Mouse (Mus musculus) spleen, adult 2 months (tissue): ENCODE results near the gene R3hdm4.

Source experiments
- CTCF ChIP-seq: fragments of 200-500 bp; IDR thresholded peaks from 2 replicates; pipeline ENCODE4 v1.5.1; 2011; ENCODE audit warnings: mild to moderate bottlenecking, inconsistent platforms; ENCODE audit not compliant: insufficient read depth, insufficient read length, insufficient replicate concordance; ENCODE audit errors: extremely low read depth
- POLR2A ChIP-seq: fragments of 200-500 bp; IDR thresholded peaks from 2 replicates; pipeline ENCODE4 v1.6.1; 2011; ENCODE audit warnings: low read depth, low read length, inconsistent platforms

DNA sequence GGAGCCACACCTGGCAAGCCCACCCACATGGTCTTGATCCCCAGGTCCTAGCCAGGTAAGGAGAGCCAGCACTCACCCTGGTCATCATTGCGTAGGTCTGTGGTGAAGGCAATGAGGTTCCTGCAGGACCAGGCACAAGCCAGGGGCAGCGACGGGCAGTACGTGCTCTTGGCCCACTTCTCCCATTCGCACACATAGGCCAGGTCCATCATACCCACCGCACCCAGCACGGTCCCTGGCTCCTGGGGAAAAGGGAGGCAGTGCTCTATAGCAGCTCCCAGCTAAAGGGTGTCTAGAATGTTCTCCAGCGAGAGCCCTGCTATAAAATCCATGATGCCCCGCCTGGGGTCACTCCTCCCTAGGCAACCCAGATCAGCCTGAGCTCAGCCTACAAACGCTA lies 13.6 kb downstream of the R3hdm4 start:
- TF ChIP-seq CTCF (no peak), POLR2A (no peak)
